Mouse (Mus musculus) stomach, postnatal 0 days (tissue): ENCODE results near the gene AL732309.1. TPM values are rescaled to one million over a fixed set of nuclear protein-coding genes. Genes with fewer than 3 reads are reported as not detected.

Experiments used
- ATAC-seq: fragments of 200-750 bp; cut with Nextera tagmentation; 2 replicates; pipeline ENCODE4 v1.8.0; 2017; ENCODE audit not compliant: low FRiP score, low TSS enrichment
- DNase-seq: peaks from one replicate; pipeline ENCODE4 v3.0.0-alpha.2; 2016; ENCODE audit warnings: low spot score
- H3K27ac ChIP-seq: fragments of 300-500 bp; sonication (generic); replicated peaks from 2 replicates; pipeline ENCODE4 v1.5.1; 2014; ENCODE audit warnings: mild to moderate bottlenecking, control low read depth
- H3K27me3 ChIP-seq: fragments of 300-500 bp; sonication (generic); 2 replicates; pipeline ENCODE4 v1.6.1; 2014; ENCODE audit warnings: low read length; ENCODE audit not compliant: control insufficient read depth, insufficient read depth
- H3K36me3 ChIP-seq: fragments of 300-500 bp; sonication (generic); 2 replicates; pipeline ENCODE4 v1.6.1; 2014; ENCODE audit warnings: low read length, mixed read lengths; ENCODE audit not compliant: control insufficient read depth, insufficient read depth
- H3K4me1 ChIP-seq: fragments of 300-500 bp; sonication (generic); replicated peaks from 2 replicates; pipeline ENCODE4 v1.6.1; 2014; ENCODE audit warnings: antibody characterized with exemption; ENCODE audit not compliant: control insufficient read depth, insufficient read depth
- H3K4me2 ChIP-seq: fragments of 300-500 bp; sonication (generic); replicated peaks from 2 replicates; pipeline ENCODE4 v1.6.1; 2014; ENCODE audit warnings: low read depth, mild to moderate bottlenecking, control low read depth, moderate library complexity
- H3K4me3 ChIP-seq: fragments of 300-500 bp; sonication (generic); 2 replicates; pipeline ENCODE4 v1.5.1; 2014; ENCODE audit warnings: low read depth, low read length, control low read depth
- H3K9ac ChIP-seq: fragments of 300-500 bp; sonication (generic); 2 replicates; pipeline ENCODE4 v1.6.1; 2014; ENCODE audit warnings: mild to moderate bottlenecking, low read length, control low read depth, mixed read lengths
- H3K9me3 ChIP-seq: fragments of 300-500 bp; sonication (generic); 2 replicates; pipeline ENCODE4 v1.6.1; 2016; ENCODE audit warnings: low read length; ENCODE audit not compliant: control insufficient read depth
- CTCF ChIP-seq: IDR thresholded peaks from 2 replicates; pipeline ENCODE4 v1.5.1; 2016; ENCODE audit warnings: antibody characterized with exemption, low read depth, mild to moderate bottlenecking, moderate library complexity
- EP300 ChIP-seq: optimal IDR thresholded peaks from 2 replicates; pipeline ENCODE3; 2016; ENCODE audit warnings: antibody characterized with exemption
- whole genome bisulfite sequencing: fragments of 180-500 bp; shearing (Covaris S2); extraction: QIAGEN DNeasy Blood & Tissue Kit; methylation state at CpG from one replicate; pipeline ENCODE4 v1.1.7; 2014; 5-methylcytosine and 5-hydroxymethylcytosine counted together
- polyA plus RNA-seq: library from polyadenylated mRNA; unstranded; fragments of >200 nt; fragmentation: Nextera tagmentation; extraction: Ambion mirVana; gene quantifications from 2 replicates; pipeline ENCODE4 v1.2.1, GENCODE M21; 2015

The AL732309.1 gene
- polyA plus RNA-seq, 1 experiment from 2014 or later = 12.8 TPM

DNA sequence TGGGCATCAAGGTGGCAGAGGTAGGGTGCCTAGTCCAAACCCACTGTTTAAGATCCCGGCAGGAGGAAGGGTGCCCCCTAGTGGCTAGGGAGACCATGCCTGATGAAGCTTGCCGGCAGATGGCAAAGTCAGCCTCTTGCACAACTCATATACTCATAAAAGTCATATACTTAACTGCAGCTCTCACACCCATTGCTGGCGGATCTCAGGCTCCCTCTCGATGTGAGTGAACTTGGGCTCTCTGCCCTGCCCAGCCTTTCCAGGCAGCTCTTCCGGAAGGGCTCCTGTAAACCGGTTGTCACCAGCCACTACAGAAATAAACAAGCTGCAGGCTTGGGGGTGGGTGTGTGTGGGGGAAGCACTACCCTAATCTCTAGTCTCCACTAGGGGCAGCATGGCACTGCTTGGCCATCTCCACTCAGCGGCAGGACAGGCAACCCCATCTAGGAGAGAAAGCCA lies 18.2 kb downstream of the AL732309.1 start:
- Histone ChIP-seq H3K4me2 (peak overlapping the region; percentile 40), H3K4me1 (no peaks in the 10 kb centered on the region), H3K9ac (peak overlapping the region; percentile 31; the same call in 1 of the 2 replicates), H3K4me3 (peak overlapping the region; percentile 8; the same call in 1 of the 2 replicates), H3K27ac (peak overlapping the region; percentile 87), H3K27me3 (no peaks in the 10 kb centered on the region), H3K9me3 (no peaks in the 10 kb centered on the region), H3K36me3 (no peaks in the 10 kb centered on the region)
- ATAC-seq = peak; percentile 67
- WGBS = 0% methylated on average over 7 of the region's 7 CpGs
- peak; percentile 64 for TF ChIP-seq EP300
- peak; percentile 74 for TF ChIP-seq CTCF
- DNase-seq = peak; percentile 88

DNA sequence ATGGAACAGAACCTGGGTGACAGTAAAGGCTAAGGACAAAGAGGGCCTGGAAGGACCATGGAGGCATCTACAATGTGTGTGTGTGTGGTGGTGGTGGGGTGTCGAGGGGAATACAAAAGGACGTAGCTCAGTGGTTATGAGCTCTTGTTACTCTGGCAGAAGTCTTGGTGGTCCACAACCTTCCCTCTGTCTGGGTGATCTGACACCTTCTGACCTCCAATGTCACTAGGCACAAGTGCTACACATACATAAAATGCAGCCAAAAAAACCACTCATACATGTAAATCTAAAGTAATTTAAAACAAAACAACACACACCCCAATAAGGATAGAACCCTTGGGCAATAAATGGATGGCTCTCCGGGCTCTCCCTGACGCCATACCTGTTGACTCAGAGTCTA lies 19.3 kb downstream of the AL732309.1 start:
- no peak overlapping the region for H3K4me3 ChIP-seq
- H3K36me3 ChIP-seq = no peaks in the 10 kb centered on the region
- H3K9me3 ChIP-seq = no peaks in the 10 kb centered on the region
- no peak for ATAC-seq
- no peaks in the 10 kb centered on the region for H3K27me3 ChIP-seq
- no peak overlapping the region for H3K4me2 ChIP-seq
- whole genome bisulfite sequencing = 91% methylated on average over 4 of the region's 4 CpGs
- no peak overlapping the region for H3K9ac ChIP-seq
- no peaks in the 10 kb centered on the region for H3K4me1 ChIP-seq
- TF ChIP-seq EP300 (no peak), CTCF (no peak)
- H3K27ac ChIP-seq = no peak overlapping the region
- no peak for DNase-seq

DNA sequence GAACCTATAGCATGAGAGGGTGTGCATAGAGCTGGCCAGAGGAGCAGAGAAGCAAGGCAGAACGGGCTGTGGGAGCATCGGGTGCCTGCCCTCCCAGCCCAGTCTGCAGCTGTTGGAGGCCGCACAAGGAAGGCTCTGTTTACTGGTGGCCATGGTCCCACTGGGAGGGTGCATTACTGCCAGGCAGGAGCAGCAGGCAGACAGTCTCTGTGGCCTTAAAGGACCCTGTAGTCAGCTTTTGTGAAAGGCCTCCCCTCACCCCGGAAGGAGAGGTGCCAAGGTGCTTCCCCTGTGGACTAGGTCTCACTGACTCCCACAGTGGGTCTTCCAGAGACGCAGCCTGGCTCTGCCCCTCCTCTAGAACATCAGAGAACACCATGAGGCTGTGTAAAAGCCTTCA lies 19.8 kb downstream of the AL732309.1 start:
- Histone ChIP-seq H3K4me1 (no peaks in the 10 kb centered on the region), H3K27ac (no peak overlapping the region), H3K36me3 (no peaks in the 10 kb centered on the region), H3K4me2 (no peak overlapping the region), H3K4me3 (no peak overlapping the region), H3K27me3 (no peaks in the 10 kb centered on the region), H3K9me3 (no peaks in the 10 kb centered on the region), H3K9ac (no peak overlapping the region)
- ATAC-seq (no peak), DNase-seq (no peak)
- TF ChIP-seq EP300 = no peak
- no peak for TF ChIP-seq CTCF
- 77% methylated on average over 5 of the region's 5 CpGs for WGBS

DNA sequence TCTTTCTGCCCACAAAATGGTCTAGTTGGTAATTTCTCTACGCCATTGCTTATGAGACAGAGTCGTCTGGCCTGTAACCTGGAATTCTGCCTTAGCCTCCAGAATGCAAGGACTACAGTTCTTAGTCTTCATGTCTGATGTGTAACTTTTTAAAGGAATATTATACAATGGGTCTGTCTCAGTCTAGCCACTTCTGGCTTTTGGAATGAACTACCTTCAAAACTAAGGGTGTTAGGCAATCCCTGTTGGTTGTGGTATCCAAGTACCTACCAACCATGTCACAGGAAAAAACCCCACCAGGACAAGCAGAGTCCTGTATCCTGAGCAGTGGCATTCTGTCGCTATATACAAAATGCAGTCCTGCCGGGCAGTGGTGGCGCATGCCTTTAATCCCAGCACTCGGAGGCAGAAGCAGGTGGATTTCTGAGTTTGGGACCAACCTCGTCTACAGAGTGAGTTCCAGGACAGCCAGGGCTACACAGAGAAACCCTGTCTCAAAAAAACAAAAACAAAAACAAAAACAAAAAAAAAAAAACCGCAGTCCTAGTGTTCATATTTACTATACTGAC lies 20.8 kb downstream of the AL732309.1 start:
- peak overlapping the region; percentile 55 for H3K4me2 ChIP-seq
- H3K27ac ChIP-seq = peak overlapping the region; percentile 97
- H3K4me3 ChIP-seq = peak overlapping the region; percentile 48; the same call in 1 of the 2 replicates
- TF ChIP-seq CTCF = no peak
- TF ChIP-seq EP300 = no peak
- H3K9me3 ChIP-seq = no peaks in the 10 kb centered on the region
- H3K9ac ChIP-seq = 0 out of 2 replicates have a peak overlapping the region, but pooled peaks have one; percentile 67
- ATAC-seq (no peak), DNase-seq (no peak)
- H3K36me3 ChIP-seq = no peaks in the 10 kb centered on the region
- H3K27me3 ChIP-seq = no peaks in the 10 kb centered on the region
- no peaks in the 10 kb centered on the region for H3K4me1 ChIP-seq
- WGBS = 55% methylated on average over 8 of the region's 8 CpGs

DNA sequence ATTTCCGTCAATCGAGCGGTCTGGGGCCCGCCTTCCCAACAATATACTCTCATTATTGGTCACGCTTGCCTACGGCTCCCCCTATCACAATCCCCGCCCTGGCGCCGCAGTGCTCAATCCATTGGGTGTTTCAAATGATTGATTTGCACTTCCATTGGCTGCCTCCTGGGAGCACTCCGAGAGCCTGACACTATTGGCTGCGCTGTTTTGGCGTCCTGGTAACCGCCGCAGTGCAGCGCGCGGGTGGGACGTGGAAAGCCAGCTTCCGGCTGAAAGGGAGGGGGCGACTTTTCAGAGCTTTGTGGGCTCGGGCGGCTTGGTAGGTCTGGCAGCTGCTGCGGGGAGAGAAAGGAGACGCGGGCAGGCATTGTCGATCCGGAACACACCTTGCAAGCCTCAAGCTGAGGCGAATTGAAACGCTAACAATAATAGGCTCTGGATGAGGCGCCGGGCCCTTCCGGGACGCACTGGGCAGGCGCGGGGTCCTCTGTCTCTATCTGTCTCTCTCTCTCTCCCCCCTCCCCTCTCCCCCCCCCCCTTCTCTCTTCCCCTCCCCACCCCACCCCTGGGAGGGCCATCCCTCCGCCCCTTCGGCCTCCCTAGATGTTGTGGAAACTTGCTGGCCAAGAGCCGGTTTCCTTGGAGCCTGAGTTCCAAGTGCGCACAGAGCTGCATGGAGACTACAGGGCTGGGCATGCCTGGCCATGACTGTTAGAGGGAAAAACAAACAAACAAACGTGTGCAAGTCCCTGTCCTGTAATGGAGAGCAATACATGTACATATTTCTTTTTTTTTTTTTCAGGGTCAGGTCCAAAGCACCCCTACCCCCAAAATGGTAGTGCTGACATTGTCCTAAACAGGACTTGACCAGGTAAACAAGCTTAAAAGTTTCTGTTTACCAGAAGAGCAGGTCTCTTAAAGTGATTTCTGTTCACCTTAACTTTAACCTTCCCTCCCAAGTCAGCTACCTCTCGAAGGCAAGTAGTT lies 21.6 kb downstream of the AL732309.1 start:
- DNase-seq = peak; percentile 98
- 1% methylated on average over 41 of the region's 41 CpGs for WGBS
- no peaks in the 10 kb centered on the region for H3K27me3 ChIP-seq
- ATAC-seq = peak; percentile 92
- H3K4me2 ChIP-seq = peak overlapping the region; percentile 55
- H3K36me3 ChIP-seq = no peaks in the 10 kb centered on the region
- peak overlapping the region; percentile 67 for H3K9ac ChIP-seq
- no peaks in the 10 kb centered on the region for H3K4me1 ChIP-seq
- H3K4me3 ChIP-seq = peak overlapping the region; percentile 48
- H3K27ac ChIP-seq = peak overlapping the region; percentile 97
- TF ChIP-seq EP300 (peak; percentile 14), CTCF (no peak; the same call in 1 of the 2 replicates)
- H3K9me3 ChIP-seq = no peaks in the 10 kb centered on the region

DNA sequence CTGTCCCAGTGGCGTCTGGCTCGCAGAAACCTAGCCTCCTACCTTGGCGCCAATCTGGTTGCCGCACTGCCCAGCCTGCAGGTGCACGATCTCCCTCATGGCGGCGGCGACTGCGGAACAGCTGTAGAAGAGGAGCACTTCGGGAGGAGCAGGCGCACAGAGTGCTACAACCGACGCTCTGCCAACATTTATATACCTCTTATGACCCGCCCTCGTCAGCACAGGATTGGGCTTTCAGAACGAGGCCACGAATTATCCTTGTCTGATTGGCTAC lies 22.2 kb downstream of the AL732309.1 start, which contains the start of gene Tubb4b:
Tubb4b (minus strand) TSS at position 211 of the 274 bp plus-strand sequence.
- peak within 1 kb of the TSS; percentile 89 for H3K9ac ChIP-seq
- peak; percentile 69 for TF ChIP-seq EP300
- TF ChIP-seq CTCF = peak; percentile 47
- peak within 1 kb of the TSS; percentile 80 for H3K4me3 ChIP-seq
- H3K4me1 ChIP-seq = no peaks in the 10 kb centered on the region
- H3K4me2 ChIP-seq = peak within 1 kb of the TSS; percentile 86
- H3K27ac ChIP-seq = peak within 1 kb of the TSS; percentile 98
- DNase-seq (no peak), ATAC-seq (no peak)
- H3K36me3 ChIP-seq = no peaks in the 10 kb centered on the region
- H3K9me3 ChIP-seq = no peaks in the 10 kb centered on the region
- H3K27me3 ChIP-seq = no peaks in the 10 kb centered on the region
- WGBS = under 1% methylated on average over 17 of the region's 17 CpGs
